Mouse (Mus musculus): ENCODE data around the gene Mecr.

DNA sequence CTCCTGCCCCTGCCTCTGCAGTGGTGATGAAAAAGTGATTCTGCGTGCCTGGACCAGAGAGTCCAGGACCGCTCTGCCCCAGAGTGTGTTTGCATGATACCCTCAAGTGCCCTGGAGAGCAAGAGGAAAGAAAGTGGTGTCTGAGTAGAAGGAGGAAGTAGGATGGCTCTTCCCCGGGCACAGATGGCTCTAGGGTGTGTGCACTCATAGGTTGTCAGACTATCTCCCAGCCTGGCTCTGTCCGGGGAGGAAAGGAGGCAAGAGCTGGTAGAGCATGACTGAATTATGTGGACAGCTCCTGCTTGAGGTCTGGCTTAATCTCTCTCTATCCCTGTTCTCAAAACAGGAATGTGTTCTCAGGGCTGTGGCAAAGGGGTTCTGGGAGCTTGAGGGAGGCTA lies 18.1 kb downstream of the Mecr start:
- no peak for TF ChIP-seq MYOD1 (IDR thresholded peaks at IDR 0.05; ENCODE audit: control insufficient read depth in 1 of 3, insufficient read length in 2 of 3, low read depth in 2 of 3)
- TF ChIP-seq MYOG (IDR thresholded peaks at IDR 0.05; ENCODE audit: control insufficient read depth in 1 of 3, insufficient read depth in 1 of 3, insufficient read length in 2 of 3, low read depth in 2 of 3): no peak
